Mouse (Mus musculus) heart, embryonic 14.5 days (tissue): ENCODE data around the gene Aspscr1. TPM values are rescaled to one million over a fixed set of nuclear protein-coding genes. Genes with fewer than 3 reads are reported as not detected.
"Not testable (repeated sequence)": the region's sequence is repeated elsewhere in the genome, so short reads cannot be mapped to it uniquely, and the experiment has no call there.

Source experiments
- ATAC-seq: fragments of 200-750 bp; cut with Nextera tagmentation; 2 replicates; pipeline ENCODE4 v1.8.0; 2017; ENCODE audit warnings: low read depth, moderate TSS enrichment; ENCODE audit not compliant: insufficient number of reproducible peaks, insufficient read depth, low FRiP score
- H3K27ac ChIP-seq, 2 experiments: fragments of 200-500 bp in 1 of 2; fragments of 300-500 bp in 1 of 2; sonication (generic) in 1 of 2; replicated peaks in 1 of 2; 2 replicates each; pipeline ENCODE4 v1.5.1; 2012 to 2014; ENCODE audit warnings: low read depth in 2 of 2, low read length in 2 of 2, control low read depth in 1 of 2, mild to moderate bottlenecking in 1 of 2, mixed read lengths in 1 of 2; ENCODE audit not compliant: control insufficient read depth in 1 of 2, insufficient read depth in 1 of 2
- H3K27me3 ChIP-seq: fragments of 300-500 bp; sonication (generic); 2 replicates; pipeline ENCODE4 v1.6.1; 2014; ENCODE audit warnings: mild to moderate bottlenecking, low read length, control low read depth; ENCODE audit not compliant: control insufficient read depth, insufficient read depth
- H3K36me3 ChIP-seq: fragments of 300-500 bp; sonication (generic); 2 replicates; pipeline ENCODE4 v1.6.1; 2014; ENCODE audit warnings: mild to moderate bottlenecking, control low read depth, low read length, mixed read lengths; ENCODE audit not compliant: control insufficient read depth, insufficient read depth
- H3K4me1 ChIP-seq, 2 experiments: fragments of 200-500 bp in 1 of 2; fragments of 300-500 bp in 1 of 2; sonication (generic) in 1 of 2; 2 replicates each; pipeline ENCODE4 v1.6.1; 2012 to 2014; ENCODE audit warnings: low read length in 2 of 2, control low read depth in 1 of 2, mixed read lengths in 1 of 2; ENCODE audit not compliant: control insufficient read depth in 2 of 2, insufficient read depth in 2 of 2
- H3K4me2 ChIP-seq: fragments of 300-500 bp; sonication (generic); 2 replicates; pipeline ENCODE4 v1.6.1; 2014; ENCODE audit warnings: mild to moderate bottlenecking, low read length
- H3K4me3 ChIP-seq, 2 experiments: fragments of 200-500 bp in 1 of 2; fragments of 300-500 bp in 1 of 2; sonication (generic) in 1 of 2; 2 replicates each; pipeline ENCODE4 v1.5.1; 2012 to 2014; ENCODE audit warnings: low read length in 2 of 2, mild to moderate bottlenecking in 2 of 2, control low read depth in 1 of 2, low read depth in 1 of 2, moderate library complexity in 1 of 2; ENCODE audit not compliant: control insufficient read depth in 1 of 2, insufficient read depth in 1 of 2
- H3K9ac ChIP-seq: fragments of 300-500 bp; sonication (generic); 2 replicates; pipeline ENCODE4 v1.6.1; 2014; ENCODE audit warnings: mild to moderate bottlenecking, low read length
- H3K9me3 ChIP-seq: fragments of 300-500 bp; sonication (generic); 2 replicates; pipeline ENCODE4 v1.6.1; 2016; ENCODE audit warnings: low read length, control low read depth; ENCODE audit not compliant: control insufficient read depth
- WGBS: fragments of 180-500 bp; shearing (Covaris S2); extraction: QIAGEN DNeasy Blood & Tissue Kit; methylation state at CpG from one replicate; pipeline ENCODE4 v1.1.7; 2014; 5-methylcytosine and 5-hydroxymethylcytosine counted together
- polyA plus RNA-seq: library from polyadenylated mRNA; unstranded; fragments of >200 nt; fragmentation: Nextera tagmentation; extraction: Ambion mirVana; gene quantifications from 2 replicates; pipeline ENCODE4 v1.2.1, GENCODE M21; 2014

Aspscr1 gene
- polyA plus RNA-seq, 1 experiment from 2014 or later: 106 TPM

- peak within 1 kb of the TSS; percentile 78 for H3K4me2 ChIP-seq
- H3K4me1 ChIP-seq: peaks cover 0 to 5% of the 10 kb centered on the region in 2 experiments; a peak in 2 of 4 replicates
- no peak within 1 kb of the TSS for H3K27ac ChIP-seq
- H3K9me3 ChIP-seq: no peaks in the 10 kb centered on the region
- no peaks in the 10 kb centered on the region for H3K36me3 ChIP-seq
- peak within 1 kb of the TSS; percentile 36 for H3K9ac ChIP-seq
- H3K4me3 ChIP-seq: peak within 1 kb of the TSS; percentile 52 to 59
- peaks cover 38% of the 10 kb centered on the region for H3K27me3 ChIP-seq
- WGBS: 1% methylated on average over 14 of the region's 14 CpGs
- ATAC-seq: peak; percentile 79
Observed at GRCm38 (mm10) chr11:120727169-120727527, 54.4 kb downstream of the Aspscr1 start, which contains the start of gene Dcxr. Dcxr (minus strand) TSS chr11:120727281.

GRCm38 (mm10) chr11:120727564-120727963, 54.8 kb downstream of the Aspscr1 start:
- H3K27ac ChIP-seq: no peak overlapping the region
- WGBS: 64% methylated on average over 12 of the region's 12 CpGs
- peaks cover 34% of the 10 kb centered on the region for H3K27me3 ChIP-seq
- peak overlapping the region; percentile 78; the same call in 1 of the 2 replicates for H3K4me2 ChIP-seq
- no peaks in the 10 kb centered on the region for H3K36me3 ChIP-seq
- no peak overlapping the region for H3K9ac ChIP-seq
- no peaks in the 10 kb centered on the region for H3K9me3 ChIP-seq
- peaks cover 0 to 7% of the 10 kb centered on the region in 2 experiments; a peak in 1 of 4 replicates for H3K4me1 ChIP-seq
- no peak for ATAC-seq
- H3K4me3 ChIP-seq: no peak overlapping the region

GRCm38 (mm10) chr11:120728530-120729240, 55.9 kb downstream of the Aspscr1 start:
- Histone ChIP-seq H3K27me3 (peaks cover 23% of the 10 kb centered on the region), H3K9ac (no peak overlapping the region)
- WGBS: 61% methylated on average over 11 of the region's 11 CpGs

GRCm38 (mm10) chr11:120729432-120730050, 56.8 kb downstream of the Aspscr1 start:
- peaks cover 23% of the 10 kb centered on the region for H3K27me3 ChIP-seq
- not testable (repeated sequence) for H3K4me1 ChIP-seq, H3K9ac ChIP-seq, ATAC-seq, H3K9me3 ChIP-seq, H3K36me3 ChIP-seq, H3K4me3 ChIP-seq, H3K27ac ChIP-seq
- peak overlapping the region; percentile 39 for H3K4me2 ChIP-seq
- WGBS: 2% methylated on average over 18 of the region's 21 CpGs

More at GRCm38 (mm10) chr11:120728530-120729240, 55.9 kb downstream of the Aspscr1 start:
- ATAC-seq: no peak
- peaks cover 2 to 7% of the 10 kb centered on the region in 2 experiments; a peak in 1 of 4 replicates for H3K4me1 ChIP-seq
- H3K4me2 ChIP-seq: no peak overlapping the region
- H3K27ac ChIP-seq: no peak overlapping the region
- H3K9me3 ChIP-seq: no peaks in the 10 kb centered on the region
- H3K4me3 ChIP-seq: no peak overlapping the region
- no peaks in the 10 kb centered on the region for H3K36me3 ChIP-seq

GRCm38 (mm10) chr11:120730331-120730870, 57.6 kb downstream of the Aspscr1 start:
- no peak for ATAC-seq
- WGBS: 84% methylated on average over 10 of the region's 10 CpGs
- H3K9me3 ChIP-seq: no peaks in the 10 kb centered on the region
- H3K4me1 ChIP-seq: peaks cover 2 to 7% of the 10 kb centered on the region in 2 experiments; a peak in 1 of 4 replicates
- H3K36me3 ChIP-seq: no peaks in the 10 kb centered on the region
- no peak overlapping the region for H3K4me2 ChIP-seq
- H3K27me3 ChIP-seq: peaks cover 20% of the 10 kb centered on the region
- H3K27ac ChIP-seq: no peak overlapping the region
- no peak overlapping the region for H3K9ac ChIP-seq
- H3K4me3 ChIP-seq: no peak overlapping the region

- Histone ChIP-seq H3K4me3 (no peak overlapping the region), H3K36me3 (no peaks in the 10 kb centered on the region), H3K27ac (no peak overlapping the region), H3K9ac (no peak overlapping the region), H3K27me3 (peaks cover 15% of the 10 kb centered on the region), H3K4me2 (no peak overlapping the region), H3K4me1 (peaks cover 2 to 6% of the 10 kb centered on the region in 2 experiments; a peak in 1 of 4 replicates), H3K9me3 (no peaks in the 10 kb centered on the region)
- ATAC-seq: no peak
- WGBS: 93% methylated on average over 1 of the region's 1 CpGs
Observed at GRCm38 (mm10) chr11:120731395-120731794, 58.6 kb downstream of the Aspscr1 start.

GRCm38 (mm10) chr11:120731858-120732680, 59.3 kb downstream of the Aspscr1 start, which contains the start of gene Cbr2:
Cbr2 (minus strand) TSS chr11:120732114.
- 60% methylated on average over 12 of the region's 12 CpGs for WGBS
- no peaks in the 10 kb centered on the region for H3K36me3 ChIP-seq
- no peak within 1 kb of the TSS for H3K4me3 ChIP-seq
- 0 out of 4 replicates have a peak within 1 kb of the TSS, but pooled peaks of 1 of the 2 experiments have one; percentile 6 for H3K27ac ChIP-seq
- no peaks in the 10 kb centered on the region for H3K9me3 ChIP-seq
- no peak within 1 kb of the TSS for H3K9ac ChIP-seq
- ATAC-seq: no peak
- H3K4me2 ChIP-seq: no peak within 1 kb of the TSS
- H3K4me1 ChIP-seq: peaks cover 2% of the 10 kb centered on the region in 2 experiments; a peak in 1 of 4 replicates
- H3K27me3 ChIP-seq: peaks cover 15% of the 10 kb centered on the region
